Mouse (Mus musculus) layer of hippocampus, postnatal 10 days (tissue): ENCODE results near the gene Gm11168. TPM values are rescaled to one million over a fixed set of nuclear protein-coding genes. Genes with fewer than 3 reads are reported as not detected.
A peak's percentile ranks its signal among the peaks of the same experiment; 100 is the strongest.
"Not testable (repeated sequence)": the region's sequence is repeated elsewhere in the genome, so short reads cannot be mapped to it uniquely, and the experiment has no call there.

ENCODE experiments used
- DNase-seq, 2 experiments: peaks; one replicate each; pipeline ENCODE4 v3.0.0; 2021; ENCODE audit warnings: low spot score in 2 of 2
- microRNA-seq, 2 experiments: library from miRNA; unstranded; fragments of <30 nt; microRNA quantifications; one replicate each; pipeline ENCODE4 v1.2.0; 2021
- total RNA-seq, 2 experiments: library from RNA; stranded (reverse); gene quantifications; 2 replicates each; pipeline ENCODE4 v1.2.3; 2021

Gm11168 gene
- total RNA-seq, 2 experiments from 2014 or later, result not detected

- DNase-seq, result peak; percentile 19 to 56
These were observed 21.8 kb downstream of the Gm11168 start, which contains the start of gene Gm10717 for GRCm38 (mm10) chr9:3024912-3025467. Gene Gm10717, plus strand, starts transcription at chr9:3025417.

- DNase-seq, result peak; percentile 76 to 80
These were observed 22.5 kb downstream of the Gm11168 start for GRCm38 (mm10) chr9:3025653-3026052.

GRCm38 (mm10) chr9:3026136-3026535, 23.0 kb downstream of the Gm11168 start:
- DNase-seq, result not testable (repeated sequence)

GRCm38 (mm10) chr9:3026741-3027140, 23.6 kb downstream of the Gm11168 start:
- not testable (repeated sequence) for DNase-seq

GRCm38 (mm10) chr9:3027200-3027599, 24.1 kb downstream of the Gm11168 start:
- DNase-seq, result not testable (repeated sequence)

GRCm38 (mm10) chr9:3029276-3030000, 26.3 kb downstream of the Gm11168 start:
- peak; percentile 10 to 38 for DNase-seq

- DNase-seq, result not testable (repeated sequence)
These were observed 27.7 kb downstream of the Gm11168 start for GRCm38 (mm10) chr9:3030677-3031318.

- DNase-seq, result not testable (repeated sequence)
These were observed 31.2 kb downstream of the Gm11168 start, which contains the start of gene Gm17535 for GRCm38 (mm10) chr9:3034299-3034698. Gene Gm17535, plus strand, starts transcription at chr9:3034599.

- DNase-seq, result not testable (repeated sequence)
These were observed 33.4 kb downstream of the Gm11168 start, which contains the start of gene Gm10715 for GRCm38 (mm10) chr9:3036577-3036976. Gene Gm10715, plus strand, starts transcription at chr9:3036877.

GRCm38 (mm10) chr9:3038161-3038560, 35.0 kb downstream of the Gm11168 start:
- not testable (repeated sequence) for DNase-seq

Small RNAs within 50 kb of the gene (microRNA-seq; reads per million reads assigned to microRNA genes)
- 0 reads per million in 2 experiments for gene Mir101c

Other genes starting within 250 kb of the Gm11168 start
- not detected for gene Gm10722, start 2.4 kb upstream of the Gm11168 start, total RNA-seq
- 1 to 10 TPM in 1 of 2 experiments, not detected in 1; 1.3 TPM for gene Gm10721, start 9.8 kb downstream of the Gm11168 start, total RNA-seq
- not detected for gene Gm10720, start 12.3 kb downstream of the Gm11168 start, total RNA-seq
- gene Gm10719, start 14.1 kb downstream of the Gm11168 start, total RNA-seq, result under 1 TPM; 0.62 to 0.76 TPM
- gene Gm10718, start 20.2 kb downstream of the Gm11168 start, total RNA-seq, result 1 to 10 TPM in 1 of 2 experiments, under 1 TPM in 1; 0.91 to 1.1 TPM
- not detected for gene Gm10717, start 22.1 kb downstream of the Gm11168 start, total RNA-seq
- gene Gm17535, start 31.3 kb downstream of the Gm11168 start, total RNA-seq, result not detected
- not detected for gene Gm10715, start 33.5 kb downstream of the Gm11168 start, total RNA-seq